Mouse (Mus musculus) kidney, embryonic 15.5 days (tissue): ENCODE measurements at regions not wholly inside any gene's neighbourhood (a gene's known extent, or its start where the extent isn't known, plus 50 kb on each side); places are given as distances from the start of the nearest gene placed in this dataset.

ENCODE experiments used
- ATAC-seq: fragments of 200-750 bp; cut with Nextera tagmentation; replicated peaks from 2 replicates; pipeline ENCODE4 v1.8.0; 2017; ENCODE audit warnings: moderate TSS enrichment; ENCODE audit not compliant: low FRiP score
- H3K27ac ChIP-seq: fragments of 300-500 bp; sonication (generic); 2 replicates; pipeline ENCODE4 v1.5.1; 2015; ENCODE audit warnings: mild to moderate bottlenecking, inconsistent platforms
- H3K27me3 ChIP-seq: fragments of 300-500 bp; sonication (generic); 2 replicates; pipeline ENCODE4 v1.6.1; 2015; ENCODE audit warnings: inconsistent platforms
- H3K36me3 ChIP-seq: fragments of 300-500 bp; sonication (generic); 2 replicates; pipeline ENCODE4 v1.6.1; 2015; ENCODE audit warnings: inconsistent platforms
- H3K4me1 ChIP-seq: fragments of 300-500 bp; sonication (generic); 2 replicates; pipeline ENCODE4 v1.6.1; 2015; ENCODE audit warnings: inconsistent platforms
- H3K4me2 ChIP-seq: fragments of 300-500 bp; sonication (generic); 2 replicates; pipeline ENCODE4 v1.6.1; 2015; ENCODE audit warnings: moderate library complexity, mild to moderate bottlenecking, inconsistent platforms
- H3K4me3 ChIP-seq: fragments of 300-500 bp; sonication (generic); replicated peaks from 2 replicates; pipeline ENCODE4 v1.5.1; 2015; ENCODE audit warnings: mild to moderate bottlenecking, inconsistent platforms
- H3K9ac ChIP-seq: fragments of 300-500 bp; sonication (generic); 2 replicates; pipeline ENCODE4 v1.6.1; 2015; ENCODE audit warnings: mild to moderate bottlenecking, inconsistent platforms
- H3K9me3 ChIP-seq: fragments of 300-500 bp; sonication (generic); replicated peaks from 2 replicates; pipeline ENCODE4 v1.6.1; 2016; ENCODE audit warnings: inconsistent platforms
- WGBS: fragments of 180-500 bp; shearing (Covaris S2); methylation state at CpG from one replicate; pipeline ENCODE4 v1.1.7; 2015; ENCODE audit warnings: mixed read lengths; 5-methylcytosine and 5-hydroxymethylcytosine counted together

GRCm38 (mm10) chr9:115389082-115389481 lies 78.9 kb upstream of the Stt3b start:
- no peaks in the 10 kb centered on the region for H3K36me3 ChIP-seq
- peaks cover 29% of the 10 kb centered on the region for H3K4me1 ChIP-seq
- no peaks in the 10 kb centered on the region for H3K9me3 ChIP-seq
- H3K4me2 ChIP-seq = no peak overlapping the region
- H3K27ac ChIP-seq = no peak overlapping the region
- WGBS = 92% methylated on average over 2 of the region's 2 CpGs
- no peak overlapping the region for H3K4me3 ChIP-seq
- no peak overlapping the region for H3K9ac ChIP-seq
- 0 out of 2 replicates have a peak, but pooled peaks cover 11% of the 10 kb centered on the region for H3K27me3 ChIP-seq
- no peak for ATAC-seq

DNA sequence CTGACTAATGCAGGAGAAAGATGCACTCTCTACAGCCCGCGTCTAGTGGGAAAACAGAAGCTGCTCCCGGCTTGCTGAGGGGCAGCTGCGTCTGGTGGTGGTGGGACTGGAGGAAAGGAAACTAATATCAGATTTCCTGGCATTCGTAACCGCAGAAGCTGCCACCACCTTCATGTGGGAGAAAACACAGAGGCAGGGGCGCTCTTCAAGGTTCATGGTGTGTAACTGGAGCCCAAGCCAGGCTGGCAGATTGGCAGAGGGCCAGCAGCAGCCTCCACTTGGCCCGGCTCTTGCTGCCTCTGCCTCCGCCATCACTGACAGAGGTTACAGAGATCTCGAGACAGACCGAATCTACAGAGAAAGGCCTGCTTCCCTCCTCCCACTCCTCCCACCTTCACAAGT lies 80.7 kb upstream of the Stt3b start:
- Histone ChIP-seq H3K4me2 (peak overlapping the region; percentile 49), H3K36me3 (no peaks in the 10 kb centered on the region), H3K27me3 (0 out of 2 replicates have a peak, but pooled peaks cover 11% of the 10 kb centered on the region), H3K27ac (peak overlapping the region; percentile 75), H3K4me3 (no peak overlapping the region), H3K4me1 (peaks cover 39% of the 10 kb centered on the region), H3K9me3 (no peaks in the 10 kb centered on the region), H3K9ac (no peak overlapping the region)
- peak; percentile 90 for ATAC-seq
- 5% methylated on average over 11 of the region's 11 CpGs for WGBS

DNA sequence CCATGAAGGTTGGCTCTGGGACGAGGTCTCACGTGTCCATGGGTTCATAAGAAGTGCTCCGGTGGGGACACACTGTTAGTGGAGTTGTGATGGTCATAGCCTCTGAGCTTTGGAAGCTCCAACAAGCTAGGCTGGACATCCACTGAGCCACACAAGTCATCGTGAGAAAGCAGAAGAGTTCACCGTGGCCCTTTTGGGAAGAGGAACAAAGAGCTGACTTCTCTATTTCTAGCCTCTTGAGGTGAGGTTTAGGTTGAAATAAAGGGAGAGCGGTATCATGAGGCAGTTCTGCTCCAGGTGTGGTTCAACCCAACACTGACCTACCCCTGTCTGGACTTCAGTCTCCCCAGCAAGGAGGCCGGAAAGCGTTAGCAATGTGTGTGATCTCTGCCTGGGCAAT lies 85.3 kb upstream of the Stt3b start:
- ATAC-seq = no peak
- H3K9me3 ChIP-seq = peaks cover 5% of the 10 kb centered on the region; the same call in 1 of the 2 replicates
- H3K4me2 ChIP-seq = no peak overlapping the region
- H3K4me3 ChIP-seq = no peak overlapping the region
- H3K36me3 ChIP-seq = no peaks in the 10 kb centered on the region
- no peak overlapping the region for H3K27ac ChIP-seq
- H3K9ac ChIP-seq = no peak overlapping the region
- H3K27me3 ChIP-seq = 0 out of 2 replicates have a peak, but pooled peaks cover 2% of the 10 kb centered on the region
- WGBS = 94% methylated on average over 8 of the region's 8 CpGs
- H3K4me1 ChIP-seq = peaks cover 36% of the 10 kb centered on the region

GRCm38 (mm10) chr9:115400461-115400860 lies 90.2 kb upstream of the Stt3b start:
- no peak overlapping the region for H3K4me2 ChIP-seq
- H3K4me3 ChIP-seq = no peak overlapping the region
- H3K4me1 ChIP-seq = peaks cover 12% of the 10 kb centered on the region; the same call in 1 of the 2 replicates
- no peaks in the 10 kb centered on the region for H3K27me3 ChIP-seq
- ATAC-seq = no peak
- no peak overlapping the region for H3K27ac ChIP-seq
- no peaks in the 10 kb centered on the region for H3K36me3 ChIP-seq
- peaks cover 5% of the 10 kb centered on the region; the same call in 1 of the 2 replicates for H3K9me3 ChIP-seq
- WGBS = 92% methylated on average over 6 of the region's 6 CpGs
- no peak overlapping the region for H3K9ac ChIP-seq

- H3K9me3 ChIP-seq = peaks cover 5% of the 10 kb centered on the region; the same call in 1 of the 2 replicates
- peaks cover 12% of the 10 kb centered on the region; the same call in 1 of the 2 replicates for H3K4me1 ChIP-seq
- H3K9ac ChIP-seq = no peak overlapping the region
- H3K4me3 ChIP-seq = no peak overlapping the region
- no peaks in the 10 kb centered on the region for H3K27me3 ChIP-seq
- no peak overlapping the region for H3K4me2 ChIP-seq
- no peaks in the 10 kb centered on the region for H3K36me3 ChIP-seq
- H3K27ac ChIP-seq = no peak overlapping the region
- ATAC-seq = 0 out of 2 replicates have a peak, but pooled peaks have one; percentile 9
- WGBS = 68% methylated on average over 13 of the region's 13 CpGs
Observed at GRCm38 (mm10) chr9:115401405-115402151, 91.4 kb upstream of the Stt3b start.

- WGBS = 88% methylated on average over 6 of the region's 6 CpGs
Observed at GRCm38 (mm10) chr9:115402661-115403060, 92.4 kb upstream of the Stt3b start.

GRCm38 (mm10) chr9:115403354-115403968 lies 93.2 kb upstream of the Stt3b start:
- Histone ChIP-seq H3K9me3 (no peaks in the 10 kb centered on the region), H3K4me2 (no peak overlapping the region), H3K4me3 (no peak overlapping the region), H3K27me3 (no peaks in the 10 kb centered on the region), H3K4me1 (peaks cover 12% of the 10 kb centered on the region; the same call in 1 of the 2 replicates), H3K9ac (no peak overlapping the region), H3K36me3 (no peaks in the 10 kb centered on the region), H3K27ac (no peak overlapping the region)
- no peak for ATAC-seq
- WGBS = 73% methylated on average over 7 of the region's 7 CpGs

More at GRCm38 (mm10) chr9:115402661-115403060, 92.4 kb upstream of the Stt3b start:
- no peaks in the 10 kb centered on the region for H3K27me3 ChIP-seq
- no peak overlapping the region for H3K4me2 ChIP-seq
- no peak overlapping the region for H3K9ac ChIP-seq
- ATAC-seq = no peak
- H3K9me3 ChIP-seq = peaks cover 5% of the 10 kb centered on the region; the same call in 1 of the 2 replicates
- H3K36me3 ChIP-seq = no peaks in the 10 kb centered on the region
- no peak overlapping the region for H3K27ac ChIP-seq
- peaks cover 12% of the 10 kb centered on the region; the same call in 1 of the 2 replicates for H3K4me1 ChIP-seq
- no peak overlapping the region for H3K4me3 ChIP-seq

DNA sequence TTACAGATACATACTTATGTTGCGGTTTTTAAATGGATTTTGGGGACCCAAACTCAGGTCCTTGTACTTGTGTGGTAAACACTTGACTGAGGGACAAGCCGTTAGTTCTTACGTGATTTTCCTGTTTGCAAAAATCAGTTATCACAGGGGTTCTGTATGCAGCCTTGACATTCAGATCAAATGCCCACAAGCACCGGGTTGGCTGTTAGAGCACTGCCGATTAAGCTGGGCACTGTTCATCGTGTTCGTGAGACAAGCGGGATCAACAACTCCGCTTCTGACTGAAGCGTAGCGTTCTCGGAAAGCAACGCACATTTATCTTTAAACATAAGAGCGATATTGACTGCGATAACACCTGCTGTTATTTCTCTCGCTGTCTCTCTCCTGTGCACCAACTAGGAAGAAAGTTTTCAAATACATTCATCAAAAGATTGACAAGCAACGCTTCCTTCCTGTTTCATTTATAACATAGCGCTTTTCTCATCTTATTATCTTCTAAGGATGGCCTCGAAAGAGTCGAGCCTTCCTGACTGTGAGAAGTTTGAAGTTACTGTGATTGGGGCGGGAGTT lies 97.8 kb upstream of the Stt3b start:
- no peaks in the 10 kb centered on the region for H3K9me3 ChIP-seq
- H3K4me1 ChIP-seq = 0 out of 2 replicates have a peak, but pooled peaks cover 7% of the 10 kb centered on the region
- no peak overlapping the region for H3K9ac ChIP-seq
- 90% methylated on average over 21 of the region's 21 CpGs for WGBS
- no peak overlapping the region for H3K4me2 ChIP-seq
- H3K27me3 ChIP-seq = no peaks in the 10 kb centered on the region
- no peaks in the 10 kb centered on the region for H3K36me3 ChIP-seq
- H3K27ac ChIP-seq = no peak overlapping the region
- no peak for ATAC-seq
- no peak overlapping the region for H3K4me3 ChIP-seq

DNA sequence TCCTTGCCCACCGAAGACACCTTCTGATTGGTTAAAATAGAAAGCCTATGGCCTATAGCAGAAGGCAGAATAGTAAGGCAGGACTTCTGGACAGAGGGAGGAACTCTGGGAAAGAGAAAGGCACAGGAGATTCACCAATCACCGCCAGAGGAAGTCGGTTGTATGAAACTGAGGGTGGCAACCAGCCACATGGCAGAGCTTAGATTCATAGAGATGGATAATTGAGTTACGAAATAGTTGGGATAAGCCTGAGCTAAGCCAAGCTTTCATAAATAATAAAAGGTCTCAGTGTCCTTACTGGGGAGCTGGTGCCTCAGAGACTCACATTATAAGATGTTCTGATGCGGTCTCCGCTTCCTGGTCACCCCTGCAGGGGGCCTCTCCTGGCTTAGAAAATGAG lies 98.7 kb upstream of the Stt3b start:
- Histone ChIP-seq H3K4me3 (no peak overlapping the region), H3K9ac (no peak overlapping the region), H3K4me2 (no peak overlapping the region), H3K36me3 (no peaks in the 10 kb centered on the region), H3K27ac (no peak overlapping the region), H3K4me1 (no peaks in the 10 kb centered on the region), H3K9me3 (no peaks in the 10 kb centered on the region), H3K27me3 (no peaks in the 10 kb centered on the region)
- ATAC-seq = no peak
- 90% methylated on average over 6 of the region's 6 CpGs for WGBS

DNA sequence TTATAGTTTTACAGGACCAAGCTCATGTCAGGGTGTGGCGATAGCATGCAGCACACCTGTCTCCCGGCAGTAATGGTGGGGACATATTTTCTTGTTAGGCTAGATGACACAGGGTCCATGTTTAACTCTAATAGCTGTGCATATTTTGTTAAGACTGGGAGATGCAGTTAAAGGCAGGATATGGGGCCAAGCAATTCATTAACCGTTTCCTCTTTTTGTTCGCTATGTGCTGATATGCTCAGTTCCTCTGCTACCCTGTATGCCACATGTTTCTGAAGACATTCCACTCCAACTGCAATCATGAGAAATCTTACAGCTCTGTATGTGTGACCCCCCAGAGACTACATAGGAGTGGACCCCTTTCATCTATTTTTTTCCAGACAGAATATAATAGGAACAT lies 104.0 kb upstream of the Stt3b start:
- Histone ChIP-seq H3K9me3 (no peaks in the 10 kb centered on the region; the same call in 1 of the 2 replicates), H3K4me3 (no peak overlapping the region), H3K27me3 (no peaks in the 10 kb centered on the region), H3K4me1 (no peaks in the 10 kb centered on the region), H3K36me3 (no peaks in the 10 kb centered on the region), H3K4me2 (no peak overlapping the region), H3K27ac (no peak overlapping the region), H3K9ac (no peak overlapping the region)
- 87% methylated on average over 4 of the region's 4 CpGs for WGBS
- no peak for ATAC-seq

DNA sequence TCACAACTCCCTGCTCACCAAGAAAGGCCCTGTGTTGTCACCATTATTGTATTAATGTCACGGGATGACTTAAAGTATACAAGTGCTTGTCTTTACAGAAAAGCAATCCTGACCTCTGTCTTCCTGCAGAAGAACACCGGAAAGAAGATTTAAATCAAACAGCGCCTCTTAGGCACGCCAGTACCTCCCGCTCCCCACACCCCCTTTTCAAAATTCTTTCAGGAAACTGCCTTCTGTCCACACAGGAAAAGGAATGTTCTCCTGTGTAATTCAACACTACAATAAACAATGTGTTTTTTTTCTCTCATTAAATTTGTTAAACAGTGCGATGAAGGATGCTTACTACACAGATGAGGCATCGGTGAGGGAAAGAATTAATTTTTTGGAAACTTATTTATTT lies 112.6 kb upstream of the Stt3b start:
- Histone ChIP-seq H3K27me3 (no peaks in the 10 kb centered on the region), H3K9ac (no peak overlapping the region), H3K9me3 (peaks cover 7% of the 10 kb centered on the region), H3K27ac (no peak overlapping the region), H3K4me1 (0 out of 2 replicates have a peak, but pooled peaks cover 4% of the 10 kb centered on the region), H3K4me3 (no peak overlapping the region), H3K36me3 (no peaks in the 10 kb centered on the region), H3K4me2 (no peak overlapping the region)
- ATAC-seq = no peak
- 47% methylated on average over 7 of the region's 7 CpGs for WGBS

DNA sequence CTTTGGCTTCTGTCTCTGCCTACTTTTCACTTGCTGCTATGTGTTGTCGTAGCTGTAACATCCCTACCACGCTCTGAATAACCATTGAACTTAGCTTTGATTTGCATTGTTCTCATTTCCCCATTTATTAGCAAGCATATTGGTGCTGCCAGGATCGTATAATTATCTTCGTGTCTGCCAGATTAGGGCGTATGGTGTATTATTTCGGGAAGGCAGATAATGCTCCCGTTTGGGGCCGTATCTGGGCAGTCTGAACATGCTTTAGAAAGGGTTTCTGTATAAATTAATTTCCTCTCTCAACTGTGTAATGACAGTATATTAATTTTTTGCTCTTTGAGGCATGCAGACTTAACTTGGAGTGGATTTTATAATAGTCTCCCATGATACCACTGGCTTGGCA lies 116.5 kb upstream of the Stt3b start:
- Histone ChIP-seq H3K4me3 (no peak overlapping the region), H3K27ac (no peak overlapping the region), H3K36me3 (no peaks in the 10 kb centered on the region), H3K9ac (no peak overlapping the region), H3K4me1 (0 out of 2 replicates have a peak, but pooled peaks cover 4% of the 10 kb centered on the region), H3K9me3 (no peaks in the 10 kb centered on the region), H3K4me2 (no peak overlapping the region), H3K27me3 (no peaks in the 10 kb centered on the region)
- ATAC-seq = no peak
- WGBS = 87% methylated on average over 8 of the region's 8 CpGs
